Mouse (Mus musculus) testis, adult 2 months (tissue): ENCODE results near the gene Drc7. TPM values are rescaled to one million over a fixed set of nuclear protein-coding genes. Genes with fewer than 3 reads are reported as not detected.

Experiments
- H3K27ac ChIP-seq: fragments of 200-500 bp; 2 replicates; pipeline ENCODE4 v1.5.1; 2012; ENCODE audit warnings: low read depth, low read length; ENCODE audit not compliant: control insufficient read depth, insufficient read depth
- H3K27me3 ChIP-seq: fragments of 200-500 bp; 2 replicates; pipeline ENCODE4 v1.6.1; 2012; ENCODE audit warnings: mild to moderate bottlenecking, low read length, moderate library complexity; ENCODE audit not compliant: control insufficient read depth, insufficient read depth
- H3K36me3 ChIP-seq: fragments of 200-500 bp; 2 replicates; pipeline ENCODE4 v1.6.1; 2012; ENCODE audit warnings: mild to moderate bottlenecking, low read length; ENCODE audit not compliant: control insufficient read depth, insufficient read depth
- H3K4me1 ChIP-seq: fragments of 200-500 bp; 2 replicates; pipeline ENCODE4 v1.6.1; 2012; ENCODE audit warnings: low read length; ENCODE audit not compliant: control insufficient read depth, insufficient read depth
- H3K4me3 ChIP-seq: fragments of 200-500 bp; 2 replicates; pipeline ENCODE4 v1.5.1; 2012; ENCODE audit warnings: low read depth, mild to moderate bottlenecking, low read length, moderate library complexity, mixed read lengths; ENCODE audit not compliant: control insufficient read depth
- CTCF ChIP-seq: fragments of 200-500 bp; IDR thresholded peaks from 2 replicates; pipeline ENCODE4 v1.5.1; 2012; ENCODE audit warnings: low read depth, mild to moderate bottlenecking, inconsistent platforms, low read length, moderate library complexity; ENCODE audit not compliant: control insufficient read depth, insufficient read depth, insufficient replicate concordance
- POLR2A ChIP-seq: fragments of 200-500 bp; IDR thresholded peaks from 2 replicates; pipeline ENCODE4 v1.6.1; 2012; ENCODE audit warnings: low read depth, mild to moderate bottlenecking, inconsistent platforms, low read length, moderate library complexity; ENCODE audit not compliant: control insufficient read depth
- polyA plus RNA-seq: library from polyadenylated mRNA; depleted of rRNA; stranded (reverse); fragments of >200 nt; gene quantifications from 2 replicates; pipeline ENCODE4 v1.2.3, GENCODE M21; 2012

The Drc7 gene
- polyA plus RNA-seq, 1 experiment, result 87.3 TPM

GRCm38 (mm10) chr8:95080381-95081341 is 25.8 kb downstream of the Drc7 start, which contains the start of gene Katnb1:
Gene Katnb1 (plus strand): TSS chr8:95081186.
- H3K36me3 ChIP-seq, result peaks cover 5% of the 10 kb centered on the region
- H3K27me3 ChIP-seq, result no peaks in the 10 kb centered on the region
- TF ChIP-seq POLR2A, result peak; percentile 82
- no peak; the same call in 1 of the 2 replicates for TF ChIP-seq CTCF
- peaks cover 14% of the 10 kb centered on the region for H3K4me1 ChIP-seq
- H3K4me3 ChIP-seq, result peak within 1 kb of the TSS; percentile 83
- H3K27ac ChIP-seq, result peak within 1 kb of the TSS; percentile 95

- Histone ChIP-seq H3K27me3 (no peaks in the 10 kb centered on the region), H3K4me1 (peaks cover 14% of the 10 kb centered on the region), H3K4me3 (peak overlapping the region; percentile 83), H3K27ac (peak overlapping the region; percentile 29), H3K36me3 (peaks cover 5% of the 10 kb centered on the region)
- TF ChIP-seq POLR2A (no peak), CTCF (no peak)
Observed at GRCm38 (mm10) chr8:95081650-95082049, 26.7 kb downstream of the Drc7 start.

GRCm38 (mm10) chr8:95084261-95084660 is 29.4 kb downstream of the Drc7 start:
- no peak for TF ChIP-seq CTCF
- no peak for TF ChIP-seq POLR2A
- Histone ChIP-seq H3K27me3 (no peaks in the 10 kb centered on the region), H3K4me1 (peaks cover 14% of the 10 kb centered on the region), H3K4me3 (no peak overlapping the region), H3K36me3 (peaks cover 8% of the 10 kb centered on the region), H3K27ac (no peak overlapping the region)

GRCm38 (mm10) chr8:95084744-95085431 is 30.0 kb downstream of the Drc7 start:
- TF ChIP-seq CTCF (no peak), POLR2A (no peak)
- H3K4me1 ChIP-seq, result peaks cover 14% of the 10 kb centered on the region
- no peaks in the 10 kb centered on the region for H3K27me3 ChIP-seq
- H3K4me3 ChIP-seq, result no peak overlapping the region
- H3K27ac ChIP-seq, result no peak overlapping the region
- H3K36me3 ChIP-seq, result peaks cover 9% of the 10 kb centered on the region

GRCm38 (mm10) chr8:95085432-95086141 is 30.7 kb downstream of the Drc7 start:
- H3K4me1 ChIP-seq, result peaks cover 11% of the 10 kb centered on the region

GRCm38 (mm10) chr8:95093574-95093973 is 38.7 kb downstream of the Drc7 start:
- TF ChIP-seq CTCF (no peak), POLR2A (no peak)
- peaks cover 4% of the 10 kb centered on the region for H3K36me3 ChIP-seq
- H3K4me3 ChIP-seq, result no peak overlapping the region
- H3K27me3 ChIP-seq, result no peaks in the 10 kb centered on the region
- no peaks in the 10 kb centered on the region for H3K4me1 ChIP-seq
- no peak overlapping the region for H3K27ac ChIP-seq

More at GRCm38 (mm10) chr8:95085432-95086141, 30.7 kb downstream of the Drc7 start:
- no peak overlapping the region for H3K27ac ChIP-seq
- peaks cover 9% of the 10 kb centered on the region for H3K36me3 ChIP-seq
- no peaks in the 10 kb centered on the region for H3K27me3 ChIP-seq
- TF ChIP-seq CTCF (no peak), POLR2A (no peak)
- no peak overlapping the region for H3K4me3 ChIP-seq

- Histone ChIP-seq H3K36me3 (no peaks in the 10 kb centered on the region; the same call in 1 of the 2 replicates), H3K27me3 (no peaks in the 10 kb centered on the region), H3K4me3 (no peak overlapping the region), H3K4me1 (no peaks in the 10 kb centered on the region), H3K27ac (no peak overlapping the region)
- TF ChIP-seq POLR2A, result no peak
- peak; percentile 86; the same call in 1 of the 2 replicates for TF ChIP-seq CTCF
Observed at GRCm38 (mm10) chr8:95099009-95099408, 44.1 kb downstream of the Drc7 start.
